9 mouse cellular contexts compared by ENCODE assay signal in genomic region chr11:119036447-119036846, GRCm38 (mm10). TPM values are rescaled to one million over a fixed set of nuclear protein-coding genes. Genes with fewer than 3 reads are reported as not detected.
DNase-seq lines count a peak whose midpoint lies in the region; ATAC-seq lines count a peak whose summit lies in the region.
"Had no signal": no experiment of that assay in that cellular context is flagged by ENCODE, and none has a peak within 500 bp of the region (broad histone marks: within the 10 kb centered on the region; RNA-seq: fewer than 3 reads in every experiment).

No protein-coding gene starts in this region.

- H3K4me1 ChIP-seq in kidney, embryonic 15.5 days: peaks cover 68% of the 10 kb centered on the region
- H3K4me1 ChIP-seq in embryonic facial prominence, embryonic 15.5 days: peaks cover 64% of the 10 kb centered on the region
- peaks cover 44% of the 10 kb centered on the region for H3K4me1 ChIP-seq in hindbrain, embryonic 14.5 days (replicated peaks; ENCODE audit: control insufficient read depth, insufficient read depth, low read length)
- peaks cover 66% of the 10 kb centered on the region for H3K4me1 ChIP-seq in neural tube, embryonic 12.5 days

- no peak for DNase-seq in kidney, postnatal 36 days
- no peak for DNase-seq in hindbrain, embryonic 14.5 days (ENCODE audit: low spot score)
- no peak for DNase-seq in frontal cortex, postnatal 36 days (ENCODE audit: low spot score in 2 of 2)
- no peak for DNase-seq in spleen, postnatal 36 days (ENCODE audit: low spot score in 2 of 2)
- DNase-seq: lung, adult 18-20 months had no signal

- no peak for ATAC-seq in kidney, embryonic 15.5 days (replicated peaks; ENCODE audit: low FRiP score)
- ATAC-seq in embryonic facial prominence, embryonic 15.5 days (ENCODE audit: insufficient number of reproducible peaks, low FRiP score, low TSS enrichment, low read depth): no peak
- ATAC-seq in hindbrain, embryonic 14.5 days (ENCODE audit: low FRiP score): no peak
- ATAC-seq in neural tube, embryonic 12.5 days (ENCODE audit: low FRiP score, low read depth): no peak

- H3K9me3 ChIP-seq in kidney, embryonic 15.5 days (replicated peaks): no peaks in the 10 kb centered on the region
- no peaks in the 10 kb centered on the region for H3K9me3 ChIP-seq in embryonic facial prominence, embryonic 15.5 days (replicated peaks)
- H3K9me3 ChIP-seq in hindbrain, embryonic 14.5 days (ENCODE audit: control insufficient read depth, low read length): no peaks in the 10 kb centered on the region
- H3K9me3 ChIP-seq in neural tube, embryonic 12.5 days: no peaks in the 10 kb centered on the region

- WGBS in kidney, embryonic 15.5 days: 3% methylated on average over 15 of the region's 15 CpGs
- WGBS in embryonic facial prominence, embryonic 15.5 days: 10% methylated on average over 15 of the region's 15 CpGs
- 5% methylated on average over 15 of the region's 15 CpGs for WGBS in hindbrain, embryonic 14.5 days
- 1% methylated on average over 15 of the region's 15 CpGs for WGBS in neural tube, embryonic 12.5 days

- no peak overlapping the region for H3K27ac ChIP-seq in kidney, embryonic 15.5 days
- no peak overlapping the region for H3K27ac ChIP-seq in embryonic facial prominence, embryonic 15.5 days (replicated peaks)
- H3K27ac ChIP-seq in hindbrain, embryonic 14.5 days: no peak overlapping the region
- H3K27ac ChIP-seq in neural tube, embryonic 12.5 days: no peak overlapping the region

- peaks cover 9% of the 10 kb centered on the region for H3K36me3 ChIP-seq in kidney, embryonic 15.5 days
- H3K36me3 ChIP-seq in embryonic facial prominence, embryonic 15.5 days: peaks cover 8% of the 10 kb centered on the region
- peaks cover 16% of the 10 kb centered on the region for H3K36me3 ChIP-seq in hindbrain, embryonic 14.5 days (replicated peaks; ENCODE audit: control insufficient read depth, insufficient read depth)
- peaks cover 11% of the 10 kb centered on the region; the same call in 1 of the 2 replicates for H3K36me3 ChIP-seq in neural tube, embryonic 12.5 days

- H3K4me2 ChIP-seq in kidney, embryonic 15.5 days: peak overlapping the region; percentile 81
- peak overlapping the region; percentile 78 for H3K4me2 ChIP-seq in embryonic facial prominence, embryonic 15.5 days (replicated peaks)
- H3K4me2 ChIP-seq in hindbrain, embryonic 14.5 days (replicated peaks): peak overlapping the region; percentile 69
- H3K4me2 ChIP-seq in neural tube, embryonic 12.5 days (replicated peaks): peak overlapping the region; percentile 83

- peaks cover 72% of the 10 kb centered on the region for H3K27me3 ChIP-seq in kidney, embryonic 15.5 days
- H3K27me3 ChIP-seq in embryonic facial prominence, embryonic 15.5 days: peaks cover 48% of the 10 kb centered on the region
- peaks cover 59% of the 10 kb centered on the region for H3K27me3 ChIP-seq in hindbrain, embryonic 14.5 days (ENCODE audit: control insufficient read depth, insufficient read depth, low read length)
- H3K27me3 ChIP-seq in neural tube, embryonic 12.5 days (replicated peaks): peaks cover 50% of the 10 kb centered on the region

- H3K9ac ChIP-seq in kidney, embryonic 15.5 days: no peak overlapping the region
- H3K9ac ChIP-seq in embryonic facial prominence, embryonic 15.5 days: no peak overlapping the region
- no peak overlapping the region for H3K9ac ChIP-seq in hindbrain, embryonic 14.5 days
- H3K9ac ChIP-seq in neural tube, embryonic 12.5 days: no peak overlapping the region

- peak overlapping the region; percentile 49; the same call in 1 of the 2 replicates for H3K4me3 ChIP-seq in kidney, embryonic 15.5 days (replicated peaks)
- H3K4me3 ChIP-seq in embryonic facial prominence, embryonic 15.5 days (replicated peaks): no peak overlapping the region
- no peak overlapping the region for H3K4me3 ChIP-seq in hindbrain, embryonic 14.5 days (replicated peaks; ENCODE audit: low read length)
- H3K4me3 ChIP-seq in neural tube, embryonic 12.5 days: no peak overlapping the region

RNA-seq across cellular contexts. Expression of gene Cbx8, which starts 4.3 kb away (rescaled TPM):
- polyA plus RNA-seq in kidney, embryonic 15.5 days (2015; fragmentation: Nextera tagmentation; extraction: Ambion mirVana): 9.8 and 10.3 TPM in 2 replicates
- 9.2 and 10.3 TPM in 2 replicates for polyA plus RNA-seq in embryonic facial prominence, embryonic 15.5 days (2015; fragmentation: Nextera tagmentation; extraction: Ambion mirVana)
- polyA plus RNA-seq in hindbrain, embryonic 14.5 days (2014; fragmentation: Nextera tagmentation; extraction: Ambion mirVana): 8.5 and 9.8 TPM in 2 replicates
- 8.6 and 9.9 TPM in 2 replicates for polyA plus RNA-seq in neural tube, embryonic 12.5 days (2016; fragmentation: Nextera tagmentation; extraction: Ambion mirVana)

RNA-seq across cellular contexts. Expression of gene Cbx2, which starts 13.7 kb away (rescaled TPM):
- 38.9 and 40.7 TPM in 2 replicates for polyA plus RNA-seq in kidney, embryonic 15.5 days (2015; fragmentation: Nextera tagmentation; extraction: Ambion mirVana)
- polyA plus RNA-seq in embryonic facial prominence, embryonic 15.5 days (2015; fragmentation: Nextera tagmentation; extraction: Ambion mirVana): 35.2 and 37.0 TPM in 2 replicates
- polyA plus RNA-seq in hindbrain, embryonic 14.5 days (2014; fragmentation: Nextera tagmentation; extraction: Ambion mirVana): 10.7 and 13.7 TPM in 2 replicates
- 46.6 and 47.6 TPM in 2 replicates for polyA plus RNA-seq in neural tube, embryonic 12.5 days (2016; fragmentation: Nextera tagmentation; extraction: Ambion mirVana)

RNA-seq across cellular contexts. Expression of gene Enpp7, which starts 48.5 kb away (rescaled TPM):
- polyA plus RNA-seq in kidney, embryonic 15.5 days (2015; fragmentation: Nextera tagmentation; extraction: Ambion mirVana): not detected in 2 replicates
- not detected in 2 replicates for polyA plus RNA-seq in embryonic facial prominence, embryonic 15.5 days (2015; fragmentation: Nextera tagmentation; extraction: Ambion mirVana)
- polyA plus RNA-seq in hindbrain, embryonic 14.5 days (2014; fragmentation: Nextera tagmentation; extraction: Ambion mirVana): not detected in 2 replicates
- polyA plus RNA-seq in neural tube, embryonic 12.5 days (2016; fragmentation: Nextera tagmentation; extraction: Ambion mirVana): not detected in 2 replicates
- polyA plus RNA-seq: kidney, embryonic 16.5 days had no signal

RNA-seq across cellular contexts. Expression of gene Cbx4, which starts 49.6 kb away (rescaled TPM):
- 8.6 and 9.9 TPM in 2 replicates for polyA plus RNA-seq in kidney, embryonic 15.5 days (2015; fragmentation: Nextera tagmentation; extraction: Ambion mirVana)
- 17.2 and 21.4 TPM in 2 replicates for polyA plus RNA-seq in embryonic facial prominence, embryonic 15.5 days (2015; fragmentation: Nextera tagmentation; extraction: Ambion mirVana)
- polyA plus RNA-seq in hindbrain, embryonic 14.5 days (2014; fragmentation: Nextera tagmentation; extraction: Ambion mirVana): 16.8 and 20.2 TPM in 2 replicates
- 12.5 and 12.7 TPM in 2 replicates for polyA plus RNA-seq in neural tube, embryonic 12.5 days (2016; fragmentation: Nextera tagmentation; extraction: Ambion mirVana)
